Mouse (Mus musculus): ENCODE results near the gene Bbx. TPM values are rescaled to one million over a fixed set of nuclear protein-coding genes. Genes with fewer than 3 reads are reported as not detected.
A peak's percentile ranks its signal among the peaks of the same experiment; 100 is the strongest.

The Bbx gene
- polyA plus RNA-seq, 1 experiment from 2014 or later, result 29.9 TPM

- Histone ChIP-seq H3K4me3 (no peak overlapping the region), H3K27ac (no peak overlapping the region), H3K4me2 (no peak overlapping the region), H3K27me3 (no peaks in the 10 kb centered on the region), H3K9me3 (no peaks in the 10 kb centered on the region), H3K4me1 (replicated peaks) (peaks cover 22% of the 10 kb centered on the region), H3K36me3 (0 out of 2 replicates have a peak, but pooled peaks cover 2% of the 10 kb centered on the region), H3K9ac (no peak overlapping the region)
- 89% methylated on average over 7 of the region's 7 CpGs for WGBS
- no peak for ATAC-seq (ENCODE audit: low FRiP score)
These were observed 71.6 kb downstream of the Bbx start for GRCm38 (mm10) chr16:50360631-50361030.

GRCm38 (mm10) chr16:50329684-50330083 lies 102.5 kb downstream of the Bbx start:
- no peak overlapping the region for H3K4me3 ChIP-seq
- no peak overlapping the region for H3K4me2 ChIP-seq
- 89% methylated on average over 2 of the region's 2 CpGs for WGBS
- no peaks in the 10 kb centered on the region for H3K4me1 ChIP-seq (replicated peaks)
- no peaks in the 10 kb centered on the region for H3K36me3 ChIP-seq
- H3K9ac ChIP-seq, result no peak overlapping the region
- no peaks in the 10 kb centered on the region for H3K27me3 ChIP-seq
- H3K27ac ChIP-seq, result no peak overlapping the region
- no peaks in the 10 kb centered on the region for H3K9me3 ChIP-seq
- no peak for ATAC-seq (ENCODE audit: low FRiP score)

- no peaks in the 10 kb centered on the region for H3K9me3 ChIP-seq
- no peak overlapping the region for H3K9ac ChIP-seq
- H3K36me3 ChIP-seq, result no peaks in the 10 kb centered on the region
- no peak overlapping the region for H3K27ac ChIP-seq
- H3K27me3 ChIP-seq, result no peaks in the 10 kb centered on the region
- H3K4me1 ChIP-seq (replicated peaks), result no peaks in the 10 kb centered on the region
- WGBS, result 93% methylated on average over 2 of the region's 2 CpGs
- ATAC-seq (ENCODE audit: low FRiP score), result no peak
- H3K4me2 ChIP-seq, result no peak overlapping the region
- no peak overlapping the region for H3K4me3 ChIP-seq
These were observed 107.4 kb downstream of the Bbx start for GRCm38 (mm10) chr16:50324746-50325145.

GRCm38 (mm10) chr16:50324292-50324691 lies 107.9 kb downstream of the Bbx start:
- H3K9ac ChIP-seq, result no peak overlapping the region
- no peak overlapping the region for H3K4me3 ChIP-seq
- H3K4me2 ChIP-seq, result no peak overlapping the region
- no peak overlapping the region for H3K27ac ChIP-seq
- whole genome bisulfite sequencing, result 86% methylated on average over 6 of the region's 6 CpGs
- no peaks in the 10 kb centered on the region for H3K27me3 ChIP-seq
- no peak for ATAC-seq (ENCODE audit: low FRiP score)
- H3K36me3 ChIP-seq, result no peaks in the 10 kb centered on the region
- H3K9me3 ChIP-seq, result no peaks in the 10 kb centered on the region
- no peaks in the 10 kb centered on the region for H3K4me1 ChIP-seq (replicated peaks)

GRCm38 (mm10) chr16:50321368-50321767 lies 110.8 kb downstream of the Bbx start:
- ATAC-seq (ENCODE audit: low FRiP score), result no peak
- no peak overlapping the region for H3K9ac ChIP-seq
- H3K27me3 ChIP-seq, result no peaks in the 10 kb centered on the region
- H3K36me3 ChIP-seq, result no peaks in the 10 kb centered on the region
- no peak overlapping the region for H3K4me2 ChIP-seq
- H3K4me3 ChIP-seq, result no peak overlapping the region
- WGBS, result 90% methylated on average over 3 of the region's 3 CpGs
- H3K27ac ChIP-seq, result no peak overlapping the region
- H3K4me1 ChIP-seq (replicated peaks), result no peaks in the 10 kb centered on the region
- H3K9me3 ChIP-seq, result no peaks in the 10 kb centered on the region

- Histone ChIP-seq H3K27ac (no peak overlapping the region), H3K4me3 (no peak overlapping the region), H3K9ac (no peak overlapping the region), H3K4me1 (replicated peaks) (no peaks in the 10 kb centered on the region), H3K36me3 (no peaks in the 10 kb centered on the region), H3K27me3 (no peaks in the 10 kb centered on the region), H3K4me2 (no peak overlapping the region), H3K9me3 (no peaks in the 10 kb centered on the region)
- ATAC-seq (ENCODE audit: low FRiP score), result no peak
- WGBS, result 90% methylated on average over 3 of the region's 3 CpGs
These were observed 113.9 kb downstream of the Bbx start for GRCm38 (mm10) chr16:50318255-50318654.

GRCm38 (mm10) chr16:50315349-50315969 lies 116.7 kb downstream of the Bbx start:
- H3K4me1 ChIP-seq (replicated peaks), result no peaks in the 10 kb centered on the region
- H3K27me3 ChIP-seq, result no peaks in the 10 kb centered on the region
- no peaks in the 10 kb centered on the region for H3K9me3 ChIP-seq
- no peak overlapping the region for H3K4me3 ChIP-seq
- no peak for ATAC-seq (ENCODE audit: low FRiP score)
- no peak overlapping the region for H3K9ac ChIP-seq
- WGBS, result 66% methylated on average over 1 of the region's 1 CpGs
- H3K4me2 ChIP-seq, result no peak overlapping the region
- H3K27ac ChIP-seq, result no peak overlapping the region
- no peaks in the 10 kb centered on the region for H3K36me3 ChIP-seq

GRCm38 (mm10) chr16:50311588-50311987 lies 120.6 kb downstream of the Bbx start:
- Histone ChIP-seq H3K9me3 (no peaks in the 10 kb centered on the region), H3K36me3 (no peaks in the 10 kb centered on the region), H3K4me1 (replicated peaks) (0 out of 2 replicates have a peak, but pooled peaks cover 2% of the 10 kb centered on the region), H3K4me3 (no peak overlapping the region), H3K27me3 (no peaks in the 10 kb centered on the region), H3K27ac (no peak overlapping the region), H3K9ac (no peak overlapping the region), H3K4me2 (no peak overlapping the region)
- ATAC-seq (ENCODE audit: low FRiP score), result no peak
- WGBS, result 95% methylated on average over 4 of the region's 4 CpGs

- Histone ChIP-seq H3K27ac (no peak overlapping the region), H3K4me3 (no peak overlapping the region), H3K27me3 (no peaks in the 10 kb centered on the region), H3K36me3 (no peaks in the 10 kb centered on the region), H3K9ac (no peak overlapping the region), H3K4me1 (replicated peaks) (0 out of 2 replicates have a peak, but pooled peaks cover 2% of the 10 kb centered on the region), H3K9me3 (no peaks in the 10 kb centered on the region), H3K4me2 (no peak overlapping the region)
- 76% methylated on average over 9 of the region's 9 CpGs for WGBS
- ATAC-seq (ENCODE audit: low FRiP score), result peak; percentile 49; the same call in 1 of the 2 replicates
These were observed 122.7 kb downstream of the Bbx start for GRCm38 (mm10) chr16:50309411-50310042.

- Histone ChIP-seq H3K4me3 (no peak overlapping the region), H3K36me3 (no peaks in the 10 kb centered on the region), H3K27ac (no peak overlapping the region), H3K4me1 (replicated peaks) (0 out of 2 replicates have a peak, but pooled peaks cover 2% of the 10 kb centered on the region), H3K27me3 (no peaks in the 10 kb centered on the region), H3K9me3 (no peaks in the 10 kb centered on the region), H3K9ac (no peak overlapping the region), H3K4me2 (no peak overlapping the region)
- no peak for ATAC-seq (ENCODE audit: low FRiP score)
- WGBS, result 94% methylated on average over 6 of the region's 6 CpGs
These were observed 123.9 kb downstream of the Bbx start for GRCm38 (mm10) chr16:50308256-50308655.

GRCm38 (mm10) chr16:50307231-50307630 lies 125.0 kb downstream of the Bbx start:
- no peak overlapping the region for H3K4me2 ChIP-seq
- 95% methylated on average over 4 of the region's 4 CpGs for WGBS
- H3K36me3 ChIP-seq, result no peaks in the 10 kb centered on the region
- H3K9me3 ChIP-seq, result no peaks in the 10 kb centered on the region
- ATAC-seq (ENCODE audit: low FRiP score), result no peak
- H3K9ac ChIP-seq, result no peak overlapping the region
- 0 out of 2 replicates have a peak, but pooled peaks cover 2% of the 10 kb centered on the region for H3K4me1 ChIP-seq (replicated peaks)
- H3K27me3 ChIP-seq, result no peaks in the 10 kb centered on the region
- no peak overlapping the region for H3K4me3 ChIP-seq
- no peak overlapping the region for H3K27ac ChIP-seq

- H3K9ac ChIP-seq, result no peak overlapping the region
- H3K27ac ChIP-seq, result no peak overlapping the region
- no peak overlapping the region for H3K4me2 ChIP-seq
- no peaks in the 10 kb centered on the region for H3K36me3 ChIP-seq
- H3K4me3 ChIP-seq, result no peak overlapping the region
- H3K4me1 ChIP-seq (replicated peaks), result 0 out of 2 replicates have a peak, but pooled peaks cover 2% of the 10 kb centered on the region
- H3K9me3 ChIP-seq, result no peaks in the 10 kb centered on the region
- ATAC-seq (ENCODE audit: low FRiP score), result peak; percentile 57
- no peaks in the 10 kb centered on the region for H3K27me3 ChIP-seq
These were observed 125.5 kb downstream of the Bbx start for GRCm38 (mm10) chr16:50306727-50307126.

- H3K36me3 ChIP-seq, result no peaks in the 10 kb centered on the region
- H3K9me3 ChIP-seq, result no peaks in the 10 kb centered on the region
- H3K4me2 ChIP-seq, result no peak overlapping the region
- no peaks in the 10 kb centered on the region for H3K27me3 ChIP-seq
- no peak overlapping the region for H3K27ac ChIP-seq
- no peak for ATAC-seq (ENCODE audit: low FRiP score)
- H3K4me1 ChIP-seq (replicated peaks), result 0 out of 2 replicates have a peak, but pooled peaks cover 2% of the 10 kb centered on the region
- H3K4me3 ChIP-seq, result no peak overlapping the region
- 95% methylated on average over 6 of the region's 6 CpGs for WGBS
- no peak overlapping the region for H3K9ac ChIP-seq
These were observed 127.0 kb downstream of the Bbx start for GRCm38 (mm10) chr16:50305156-50305555.

All from hindbrain, embryonic 13.5 days (tissue).